Mouse (Mus musculus) gonadal fat pad, adult 2 months (tissue): Measurements from ENCODE around the gene Tm9sf2. TPM values are rescaled to one million over a fixed set of nuclear protein-coding genes. Genes with fewer than 3 reads are reported as not detected.
A peak's percentile ranks its signal among the peaks of the same experiment; 100 is the strongest.

ENCODE experiments used
- DNase-seq: peaks from one replicate; pipeline ENCODE4 v3.0.0-alpha.2; 2012; ENCODE audit warnings: low read depth
- polyA plus RNA-seq: library from polyadenylated mRNA; depleted of rRNA; stranded (reverse); fragments of >200 nt; gene quantifications from 2 replicates; pipeline ENCODE4 v1.2.3, GENCODE M21; 2012; rRNA removed

Tm9sf2 gene
- polyA plus RNA-seq, 1 experiment, result 113 TPM

GRCm38 (mm10) chr14:122176263-122176798 is 69.5 kb downstream of the Tm9sf2 start:
- DNase-seq, result no peak

GRCm38 (mm10) chr14:122179262-122179661 is 72.4 kb downstream of the Tm9sf2 start:
- DNase-seq, result no peak

- peak; percentile 41 for DNase-seq
Measured at GRCm38 (mm10) chr14:122181078-122181814, 74.4 kb downstream of the Tm9sf2 start, which contains the start of gene Clybl. Gene Clybl (plus strand): TSS chr14:122181704.

GRCm38 (mm10) chr14:122181815-122182157 is 74.9 kb downstream of the Tm9sf2 start:
- DNase-seq, result no peak

GRCm38 (mm10) chr14:122182220-122182619 is 75.4 kb downstream of the Tm9sf2 start:
- DNase-seq, result no peak

GRCm38 (mm10) chr14:122183974-122184373 is 77.1 kb downstream of the Tm9sf2 start:
- no peak for DNase-seq

GRCm38 (mm10) chr14:122188250-122188649 is 81.4 kb downstream of the Tm9sf2 start:
- no peak for DNase-seq

- no peak for DNase-seq
Measured at GRCm38 (mm10) chr14:122189901-122190300, 83.1 kb downstream of the Tm9sf2 start.

- DNase-seq, result no peak
Measured at GRCm38 (mm10) chr14:122190527-122190926, 83.7 kb downstream of the Tm9sf2 start.

- DNase-seq, result no peak
Measured at GRCm38 (mm10) chr14:122190941-122191510, 84.2 kb downstream of the Tm9sf2 start.

GRCm38 (mm10) chr14:122194630-122195029 is 87.8 kb downstream of the Tm9sf2 start:
- no peak for DNase-seq

- no peak for DNase-seq
Measured at GRCm38 (mm10) chr14:122196851-122197250, 90.0 kb downstream of the Tm9sf2 start.

- no peak for DNase-seq
Measured at GRCm38 (mm10) chr14:122200247-122200885, 93.5 kb downstream of the Tm9sf2 start.

- DNase-seq, result no peak
Measured at GRCm38 (mm10) chr14:122209177-122209576, 102.3 kb downstream of the Tm9sf2 start.

Other genes with a start within 250 kb of the Tm9sf2 start
- gene Ubac2, start 228.4 kb upstream of the Tm9sf2 start, polyA plus RNA-seq, result 65.2 and 70.0 TPM in 2 replicates
- gene Gpr18, start 191.3 kb upstream of the Tm9sf2 start, polyA plus RNA-seq, result 0.77 and 0.94 TPM in 2 replicates
- 1.9 and 2.8 TPM in 2 replicates for gene Gpr183, start 141.8 kb upstream of the Tm9sf2 start, polyA plus RNA-seq
- 0.28 TPM in 1 of 2 replicates, not detected in the other for gene Timm8a2, start 72.4 kb upstream of the Tm9sf2 start, polyA plus RNA-seq
- 26.1 and 38.8 TPM in 2 replicates for gene Clybl, start 74.7 kb downstream of the Tm9sf2 start, polyA plus RNA-seq